ENCODE assay signal across 8 mouse cellular contexts in genomic region chr16:81201992-81202391, GRCm38 (mm10). TPM values are rescaled to one million over a fixed set of nuclear protein-coding genes. Genes with fewer than 3 reads are reported as not detected.
DNase-seq lines count a peak whose midpoint lies in the region; ATAC-seq and TF ChIP-seq lines count a peak whose summit lies in the region.

No protein-coding gene starts in this region.

- H3K4me1 ChIP-seq in kidney, embryonic 14.5 days (ENCODE audit: control insufficient read depth, insufficient read depth, low read length), result no peaks in the 10 kb centered on the region
- H3K4me1 ChIP-seq in cortical plate, adult 2 months (ENCODE audit: control insufficient read depth, insufficient read depth, low read length), result no peaks in the 10 kb centered on the region

- peak; percentile 14 for DNase-seq in kidney, adult 18-20 months
- DNase-seq in Patski (ENCODE audit: low read depth, low spot score), result no peak
- DNase-seq in heart, postnatal 36 days, result peak; percentile 4 to 10
- DNase-seq in left cerebral cortex, adult 11 months (ENCODE audit: low spot score), result peak; percentile 77
- DNase-seq in neural tube, embryonic 10.5 days (ENCODE audit: extremely low spot score, low spot score), result peak; percentile 43
- no peak for DNase-seq in natural killer cell, adult 2 months (ENCODE audit: low spot score in 2 of 2)

- ATAC-seq in kidney, embryonic 14.5 days (ENCODE audit: low FRiP score, low TSS enrichment), result no peak
- no peak for ATAC-seq in Patski

- intact Hi-C loops in heart, postnatal 36 days (cut with DNase I), result loop anchor here (1.0 kb wide), 1 partner anchor 82 kb away; no protein-coding TSS in a partner anchor

- in situ Hi-C loops in Patski (cut with MboI; ENCODE audit: low pct_unique_long_range_greater_than_20kb), result no loop called here

- H3K4me3 ChIP-seq in kidney, embryonic 14.5 days (ENCODE audit: low read length), result no peak overlapping the region
- H3K4me3 ChIP-seq in cortical plate, adult 2 months (ENCODE audit: insufficient read depth, low read length), result peak overlapping the region; percentile 99

- 8% methylated on average over 4 of the region's 4 CpGs for WGBS in kidney, embryonic 14.5 days

- H3K9ac ChIP-seq in kidney, embryonic 14.5 days (ENCODE audit: low read depth, low read length), result no peak overlapping the region

- H3K27ac ChIP-seq in kidney, embryonic 14.5 days (ENCODE audit: low read depth, low read length), result no peak overlapping the region
- no peak overlapping the region for H3K27ac ChIP-seq in cortical plate, adult 2 months (ENCODE audit: insufficient read depth, low read length)

- no peaks in the 10 kb centered on the region for H3K36me3 ChIP-seq in kidney, embryonic 14.5 days (ENCODE audit: control insufficient read depth, insufficient read depth, low read length)

- H3K9me3 ChIP-seq in kidney, embryonic 14.5 days (ENCODE audit: control insufficient read depth, low read length), result no peaks in the 10 kb centered on the region

- no peak overlapping the region for H3K4me2 ChIP-seq in kidney, embryonic 14.5 days (replicated peaks; ENCODE audit: low read depth, low read length)

- TF ChIP-seq CTCF in Patski (IDR thresholded peaks at IDR 0.05), result peak; percentile 58
- TF ChIP-seq CTCF in cortical plate, adult 2 months (IDR thresholded peaks at IDR 0.05; ENCODE audit: extremely low read depth, insufficient read depth, low read length), result peak; percentile 93

- CTCF ChIA-PET in Patski (lab: Charles Lee), result no interaction called here

- TF ChIP-seq POLR2A in cortical plate, adult 2 months (IDR thresholded peaks at IDR 0.05; ENCODE audit: extremely low read depth, insufficient read depth, low read length), result no peak

- peaks cover 2% of the 10 kb centered on the region; the same call in 1 of the 2 replicates for H3K27me3 ChIP-seq in kidney, embryonic 14.5 days (ENCODE audit: control insufficient read depth, insufficient read depth, low read length)
- H3K27me3 ChIP-seq in Patski, result peaks cover 15% of the 10 kb centered on the region

- POLR2A ChIA-PET in Patski (lab: Charles Lee), result no interaction called here

RNA-seq across cellular contexts. Expression of gene Ncam2, which starts 1.5 kb away (rescaled TPM):
- 0.66 and 1.1 TPM in 2 replicates for polyA plus RNA-seq in kidney, embryonic 14.5 days (2014; fragmentation: Nextera tagmentation; extraction: Ambion mirVana)
- not detected for polyA plus RNA-seq in Patski (2021)
- 19.8 and 20.3 TPM in 2 replicates for polyA plus RNA-seq in cortical plate, adult 2 months (2012; rRNA removed)
- total RNA-seq in heart, postnatal 36 days (2021), result under 1 TPM; 0.05 to 0.06 TPM

Comparison
In these comparisons a context has a peak if more than half of its experiments do, and no peak if none do; other contexts are left out.
1. DNase-seq: peak in kidney, adult 18-20 months (single experiment), heart, postnatal 36 days (2 of 2), left cerebral cortex, adult 11 months (single experiment) and neural tube, embryonic 10.5 days (single experiment); none in Patski (single experiment) and natural killer cell, adult 2 months (0 of 2).